Mouse (Mus musculus) telencephalon, adult 2 months (tissue): ENCODE measurements around the gene 4930404N11Rik.
A peak's percentile ranks its signal among the peaks of the same experiment; 100 is the strongest.

ENCODE experiments used
- DNase-seq: peaks from one replicate; pipeline ENCODE4 v3.0.0-alpha.2; 2011; ENCODE audit warnings: low read depth, low spot score

Gene 4930404N11Rik

GRCm38 (mm10) chr10:81354738-81355477 lies 10.7 kb downstream of the 4930404N11Rik start:
- DNase-seq = no peak

DNA sequence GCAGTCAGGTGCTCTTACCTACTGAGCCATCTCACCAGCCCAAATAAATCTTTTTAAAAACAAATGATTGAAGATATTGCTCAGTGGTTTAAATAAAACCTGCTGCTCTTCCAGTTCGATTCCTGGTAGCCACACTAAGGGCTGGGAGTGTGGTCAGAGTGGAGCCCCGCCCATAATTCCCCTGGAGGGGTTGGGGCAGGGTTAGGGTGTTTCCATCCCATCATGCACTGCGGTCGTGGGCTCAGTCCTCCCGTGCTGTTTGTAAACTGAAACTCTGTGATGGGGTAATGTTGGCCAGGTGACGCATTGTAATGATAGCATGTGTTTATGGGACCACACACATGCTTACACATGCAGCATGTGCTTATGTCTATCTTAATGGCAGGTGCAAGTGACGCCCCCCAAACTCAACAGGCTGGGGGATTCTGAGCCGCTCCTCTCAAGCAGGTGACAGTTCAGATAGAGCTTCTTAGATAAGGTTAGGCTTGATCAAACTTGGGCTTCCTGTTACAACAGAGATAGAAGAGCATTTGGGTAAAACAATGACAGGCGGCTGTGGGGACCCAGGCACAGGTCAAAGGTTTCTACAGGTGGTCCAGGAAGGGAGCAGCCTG lies 13.8 kb downstream of the 4930404N11Rik start:
- DNase-seq = no peak

DNA sequence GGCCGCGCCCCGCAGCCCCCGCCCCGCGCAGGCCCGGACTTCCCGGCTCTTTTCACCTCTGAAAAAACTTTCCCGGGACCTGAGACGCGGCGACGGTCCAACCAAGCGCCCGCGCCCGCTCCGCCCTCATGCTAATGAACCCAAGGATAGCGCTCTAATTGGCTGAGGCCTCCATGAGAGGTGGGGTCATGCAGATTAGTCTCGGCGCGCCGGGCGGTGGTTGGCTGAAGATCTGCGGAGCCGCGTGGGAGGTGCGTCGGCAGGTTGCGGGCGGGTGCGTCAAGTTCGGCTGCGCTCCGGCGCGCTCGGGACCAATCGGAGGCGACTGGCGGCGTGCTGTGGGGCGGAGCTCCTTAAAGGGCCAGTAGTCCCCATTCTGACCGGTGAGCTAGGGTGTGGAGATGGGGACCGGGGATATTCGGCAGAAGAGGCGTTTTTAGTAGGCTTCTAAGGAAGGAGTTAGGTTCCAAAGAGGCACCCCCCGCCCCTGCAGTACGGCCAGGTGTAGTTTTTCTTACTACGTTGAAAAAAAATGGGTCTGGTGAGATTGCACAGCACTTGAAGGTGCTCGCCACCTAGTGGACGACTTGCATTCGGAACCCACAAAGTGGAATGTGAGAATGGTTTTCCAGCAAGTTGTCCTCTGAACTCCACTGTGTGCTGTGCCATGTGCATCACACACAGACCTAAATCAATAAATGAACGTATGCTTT lies 15.1 kb downstream of the 4930404N11Rik start, which contains the start of gene Hmg20b:
Gene Hmg20b (minus strand): TSS at position 130 of the 713 bp plus-strand sequence.
- peak; percentile 99 for DNase-seq

GRCm38 (mm10) chr10:81349961-81350350 lies 15.7 kb downstream of the 4930404N11Rik start:
- DNase-seq = no peak

- DNase-seq = no peak
Observed at GRCm38 (mm10) chr10:81349146-81349545, 16.5 kb downstream of the 4930404N11Rik start.

- DNase-seq = peak; percentile 40
Observed at GRCm38 (mm10) chr10:81346453-81347067, 19.1 kb downstream of the 4930404N11Rik start.

DNA sequence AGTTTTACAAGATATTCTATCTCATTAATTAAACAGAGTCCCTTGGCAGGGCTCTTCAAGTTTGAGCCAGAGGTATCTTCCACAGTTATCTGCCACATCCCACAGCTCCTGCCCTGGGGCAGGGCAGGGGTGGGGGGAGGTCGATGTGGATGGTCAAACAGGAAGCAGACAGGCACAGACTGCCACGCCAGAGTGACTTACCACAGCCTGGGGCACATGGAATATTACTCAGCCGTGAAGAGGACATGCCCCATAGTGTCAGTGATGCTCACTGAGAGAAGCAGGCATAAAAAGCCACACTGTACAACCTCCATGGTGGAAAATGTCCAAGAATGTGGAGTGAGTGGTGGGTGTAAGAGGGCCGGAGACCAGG lies 20.5 kb downstream of the 4930404N11Rik start:
- DNase-seq = no peak

- DNase-seq = no peak
Observed at GRCm38 (mm10) chr10:81344421-81345161, 21.0 kb downstream of the 4930404N11Rik start.

- DNase-seq = no peak
Observed at GRCm38 (mm10) chr10:81342686-81343505, 22.7 kb downstream of the 4930404N11Rik start, which contains the start of gene Gipc3. Gene Gipc3 (minus strand): TSS chr10:81343266.

DNA sequence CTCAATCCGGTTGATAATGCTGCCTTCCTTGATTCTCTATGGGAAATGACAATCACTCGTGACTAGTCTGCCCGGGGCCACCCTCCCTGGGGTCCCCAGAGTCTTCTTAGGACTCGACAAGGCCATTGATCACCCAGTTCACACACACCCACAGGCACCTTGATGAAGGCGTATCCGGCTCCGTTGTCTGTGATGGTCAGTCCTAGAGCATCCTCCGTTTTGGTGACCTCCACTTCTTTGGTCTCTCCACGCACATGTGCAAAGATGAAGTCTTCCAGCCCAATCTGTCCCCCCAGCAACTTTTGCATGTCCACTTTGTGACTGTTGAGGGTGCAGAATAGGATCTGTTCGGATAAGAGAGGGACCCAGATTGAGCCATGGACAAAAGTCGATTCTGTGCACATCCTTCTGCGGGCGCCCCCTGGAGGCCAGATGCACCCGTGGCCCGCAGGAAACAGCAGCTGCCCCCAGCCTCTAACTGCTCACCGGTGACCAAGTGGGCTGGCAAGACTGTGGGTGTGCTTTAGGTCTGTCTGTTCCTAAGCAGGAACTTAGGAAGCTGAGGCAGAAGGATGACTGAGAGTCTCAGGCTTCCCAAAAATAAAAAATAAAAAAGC lies 24.2 kb downstream of the 4930404N11Rik start:
- no peak for DNase-seq

- no peak for DNase-seq
Observed at GRCm38 (mm10) chr10:81340551-81341332, 24.9 kb downstream of the 4930404N11Rik start.

DNA sequence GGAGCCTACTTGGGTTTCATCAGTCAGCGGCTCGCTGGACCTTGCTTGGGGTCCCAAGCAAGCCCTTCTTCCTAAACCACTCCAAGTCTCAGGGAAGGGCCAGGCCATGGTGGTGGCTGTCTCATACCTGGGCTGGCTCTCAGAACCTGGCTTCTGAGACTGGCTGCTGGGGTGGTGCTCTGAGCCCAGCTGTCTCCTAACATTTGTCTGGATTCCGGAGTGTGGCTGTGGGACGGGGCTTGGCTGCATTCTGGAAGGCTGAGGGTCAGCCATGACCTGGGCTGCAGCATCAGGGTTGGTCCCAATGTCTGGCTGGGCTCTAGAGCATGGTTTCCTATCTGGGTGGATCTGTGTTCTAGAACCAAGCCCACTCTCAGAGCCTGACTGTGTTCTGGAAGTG lies 29.1 kb downstream of the 4930404N11Rik start:
- DNase-seq = no peak

- DNase-seq = no peak
Observed at GRCm38 (mm10) chr10:81335393-81336340, 29.9 kb downstream of the 4930404N11Rik start.

GRCm38 (mm10) chr10:81334324-81334723 lies 31.3 kb downstream of the 4930404N11Rik start:
- no peak for DNase-seq

GRCm38 (mm10) chr10:81332277-81332676 lies 33.3 kb downstream of the 4930404N11Rik start:
- DNase-seq = no peak

- DNase-seq = no peak
Observed at GRCm38 (mm10) chr10:81330007-81330406, 35.6 kb downstream of the 4930404N11Rik start.

DNA sequence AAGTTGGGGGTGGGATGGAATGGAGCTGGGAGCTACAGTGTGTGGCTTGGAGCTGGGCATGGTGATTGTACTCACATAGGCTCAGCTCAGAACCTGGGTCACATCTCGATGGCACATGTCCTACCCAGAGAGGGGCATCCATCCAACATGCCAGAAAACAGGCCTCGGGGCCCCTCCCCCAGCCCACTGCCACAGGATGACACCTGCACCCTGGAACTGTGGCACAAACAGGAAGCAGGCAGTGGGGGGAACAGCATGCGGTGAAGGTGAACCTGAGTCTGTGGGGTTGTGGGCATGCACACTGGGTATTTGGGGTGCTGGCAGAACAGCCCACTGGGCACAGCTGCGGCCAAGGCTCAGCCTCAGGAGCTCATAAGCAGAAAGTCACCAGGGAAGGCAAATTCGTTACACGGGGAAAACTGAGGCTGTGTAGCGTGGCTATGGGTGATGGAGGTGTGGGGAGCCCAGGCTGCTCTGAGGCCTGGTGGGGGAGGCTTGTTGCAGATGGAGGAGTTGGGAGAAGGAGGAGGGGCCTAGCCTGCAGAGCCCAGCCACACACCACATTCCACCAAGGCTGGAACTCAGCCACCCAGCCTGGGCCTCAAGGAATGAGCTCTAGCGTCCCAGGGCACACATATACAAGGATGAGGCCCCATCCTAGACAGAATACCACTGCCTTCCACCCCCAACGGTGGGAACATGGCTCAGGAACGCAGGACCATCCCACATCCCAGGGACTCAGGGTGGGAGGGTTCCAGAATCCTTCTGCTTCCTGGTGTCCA lies 36.2 kb downstream of the 4930404N11Rik start:
- DNase-seq = no peak
